8 mouse cellular contexts compared by ENCODE assay signal in the genomic region with DNA sequence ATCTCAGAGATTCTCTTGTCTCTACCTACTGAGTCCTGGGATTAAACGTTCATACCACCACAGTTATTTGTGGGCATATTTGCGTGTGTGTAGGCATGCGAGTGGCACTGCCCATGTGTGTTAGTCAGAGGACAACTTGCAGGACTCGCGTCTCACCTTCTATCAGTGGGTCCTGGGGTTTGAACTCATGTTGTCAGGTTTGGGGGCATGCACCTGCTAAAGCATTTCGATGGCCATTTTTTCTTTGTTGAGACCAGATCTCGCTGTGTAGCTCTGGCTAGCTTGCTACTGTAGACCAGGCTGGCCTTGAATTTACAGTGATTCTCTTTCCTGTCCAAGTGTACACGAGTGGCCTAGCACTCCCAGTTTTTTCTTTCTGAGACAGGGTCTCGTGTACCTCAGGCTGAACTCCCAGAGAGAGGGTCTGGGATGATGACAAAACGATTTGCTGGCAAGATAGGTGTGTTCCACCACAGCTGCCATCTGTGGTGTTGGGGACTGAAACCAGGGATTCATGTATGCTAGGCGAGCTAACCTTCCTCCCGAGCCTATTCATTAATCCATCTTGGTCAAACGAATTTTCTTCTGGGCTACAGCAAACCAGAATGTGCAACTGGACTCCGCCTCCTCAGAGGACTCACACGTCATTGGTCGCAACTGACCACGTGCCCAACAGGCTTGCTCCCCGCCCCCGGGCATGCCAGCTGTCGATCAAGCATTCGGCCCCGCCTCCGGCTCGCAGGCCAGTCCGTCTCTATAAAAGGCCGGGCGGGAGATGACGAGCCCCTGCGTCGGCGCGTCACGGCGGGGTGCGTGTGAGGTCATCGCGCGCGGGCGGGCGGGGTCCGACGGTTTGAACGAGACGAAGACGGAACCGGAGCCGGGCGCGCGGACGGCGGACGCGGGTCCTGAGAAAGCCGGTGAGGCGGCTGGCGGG. TPM values are rescaled to one million over a fixed set of nuclear protein-coding genes. Genes with fewer than 3 reads are reported as not detected.
DNase-seq lines count a peak whose midpoint lies in the region; ATAC-seq and TF ChIP-seq lines count a peak whose summit lies in the region.

Gene Mapre1 (plus strand): TSS at position 775 of the 937 bp plus-strand sequence.

- H3K27ac ChIP-seq in forebrain, embryonic 12.5 days: peak within 1 kb of the TSS; percentile 90
- peak within 1 kb of the TSS; percentile 92 for H3K27ac ChIP-seq in heart, postnatal 0 days (ENCODE audit: low read depth)
- H3K27ac ChIP-seq in liver, embryonic 16.5 days (ENCODE audit: low read length): peak within 1 kb of the TSS; percentile 92
- H3K27ac ChIP-seq in neural tube, embryonic 13.5 days (replicated peaks): peak within 1 kb of the TSS; percentile 95
- peak within 1 kb of the TSS; percentile 91 for H3K27ac ChIP-seq in testis, adult 2 months (ENCODE audit: control insufficient read depth, insufficient read depth, low read depth, low read length)

- peaks cover 37% of the 10 kb centered on the region for H3K4me1 ChIP-seq in E14TG2a.4 (replicated peaks; ENCODE audit: low read depth, low read length)
- H3K4me1 ChIP-seq in forebrain, embryonic 12.5 days: peaks cover 30% of the 10 kb centered on the region
- peaks cover 40% of the 10 kb centered on the region for H3K4me1 ChIP-seq in heart, postnatal 0 days (ENCODE audit: control insufficient read depth, insufficient read depth)
- H3K4me1 ChIP-seq in liver, embryonic 16.5 days (ENCODE audit: control insufficient read depth, low read depth, low read length): peaks cover 25% of the 10 kb centered on the region
- peaks cover 44% of the 10 kb centered on the region for H3K4me1 ChIP-seq in neural tube, embryonic 13.5 days (replicated peaks)
- peaks cover 7% of the 10 kb centered on the region for H3K4me1 ChIP-seq in testis, adult 2 months (ENCODE audit: control insufficient read depth, insufficient read depth, low read length)

- no peaks in the 10 kb centered on the region for H3K9me3 ChIP-seq in E14TG2a.4 (ENCODE audit: low read length)
- H3K9me3 ChIP-seq in forebrain, embryonic 12.5 days: no peaks in the 10 kb centered on the region
- H3K9me3 ChIP-seq in heart, postnatal 0 days (replicated peaks; ENCODE audit: control insufficient read depth, low read length): no peaks in the 10 kb centered on the region
- H3K9me3 ChIP-seq in liver, embryonic 16.5 days (replicated peaks; ENCODE audit: control insufficient read depth, low read length): no peaks in the 10 kb centered on the region
- no peaks in the 10 kb centered on the region for H3K9me3 ChIP-seq in neural tube, embryonic 13.5 days

- peak; percentile 49 for TF ChIP-seq POLR2A in testis, adult 2 months (IDR thresholded peaks at IDR 0.05; ENCODE audit: control insufficient read depth, low read depth, low read length)

- H3K4me2 ChIP-seq in forebrain, embryonic 12.5 days: peak within 1 kb of the TSS; percentile 88
- peak within 1 kb of the TSS; percentile 88 for H3K4me2 ChIP-seq in heart, postnatal 0 days (ENCODE audit: low read depth, low read length)
- peak within 1 kb of the TSS; percentile 82 for H3K4me2 ChIP-seq in liver, embryonic 16.5 days (ENCODE audit: low read depth, low read length)
- H3K4me2 ChIP-seq in neural tube, embryonic 13.5 days: peak within 1 kb of the TSS; percentile 80

- peak within 1 kb of the TSS; percentile 89 for H3K4me3 ChIP-seq in E14TG2a.4 (replicated peaks; ENCODE audit: low read length)
- peak within 1 kb of the TSS; percentile 85 for H3K4me3 ChIP-seq in forebrain, embryonic 12.5 days (replicated peaks)
- H3K4me3 ChIP-seq in heart, postnatal 0 days (ENCODE audit: low read depth, low read length): peak within 1 kb of the TSS; percentile 78
- peak within 1 kb of the TSS; percentile 91 for H3K4me3 ChIP-seq in liver, embryonic 16.5 days (ENCODE audit: low read depth, low read length)
- peak within 1 kb of the TSS; percentile 81 for H3K4me3 ChIP-seq in neural tube, embryonic 13.5 days
- peak within 1 kb of the TSS; percentile 92 for H3K4me3 ChIP-seq in testis, adult 2 months (ENCODE audit: control insufficient read depth, low read depth, low read length)

- H3K36me3 ChIP-seq in E14TG2a.4 (ENCODE audit: insufficient read depth, low read length): peaks cover 14% of the 10 kb centered on the region
- H3K36me3 ChIP-seq in forebrain, embryonic 12.5 days (replicated peaks): peaks cover 6% of the 10 kb centered on the region; the same call in 1 of the 2 replicates
- no peaks in the 10 kb centered on the region for H3K36me3 ChIP-seq in heart, postnatal 0 days (replicated peaks; ENCODE audit: control insufficient read depth, insufficient read depth, low read length)
- H3K36me3 ChIP-seq in liver, embryonic 16.5 days (ENCODE audit: control insufficient read depth, insufficient read depth): no peaks in the 10 kb centered on the region
- no peaks in the 10 kb centered on the region for H3K36me3 ChIP-seq in neural tube, embryonic 13.5 days
- no peaks in the 10 kb centered on the region for H3K36me3 ChIP-seq in testis, adult 2 months (ENCODE audit: control insufficient read depth, insufficient read depth, low read length)

- TF ChIP-seq EP300 in heart, postnatal 0 days (IDR thresholded peaks at IDR 0.05; ENCODE audit: low read depth): no peak

- WGBS in forebrain, embryonic 12.5 days: 11% methylated on average over 58 of the region's 58 CpGs
- WGBS in heart, postnatal 0 days: 10% methylated on average over 58 of the region's 58 CpGs
- WGBS in liver, embryonic 16.5 days (ENCODE audit: insufficient replicate concordance): 9% methylated on average over 57 of the region's 58 CpGs
- 11% methylated on average over 57 of the region's 58 CpGs for WGBS in neural tube, embryonic 13.5 days

- H3K27me3 ChIP-seq in E14TG2a.4 (ENCODE audit: insufficient read depth, low read length): 0 out of 2 replicates have a peak, but pooled peaks cover 3% of the 10 kb centered on the region
- H3K27me3 ChIP-seq in forebrain, embryonic 12.5 days: no peaks in the 10 kb centered on the region
- H3K27me3 ChIP-seq in heart, postnatal 0 days (ENCODE audit: control insufficient read depth, insufficient read depth, low read length): no peaks in the 10 kb centered on the region
- no peaks in the 10 kb centered on the region for H3K27me3 ChIP-seq in liver, embryonic 16.5 days (ENCODE audit: control insufficient read depth, insufficient read depth, low read depth, low read length)
- no peaks in the 10 kb centered on the region for H3K27me3 ChIP-seq in neural tube, embryonic 13.5 days
- H3K27me3 ChIP-seq in testis, adult 2 months (ENCODE audit: control insufficient read depth, insufficient read depth, low read length): no peaks in the 10 kb centered on the region

- H3K9ac ChIP-seq in forebrain, embryonic 12.5 days: peak within 1 kb of the TSS; percentile 93
- H3K9ac ChIP-seq in heart, postnatal 0 days (replicated peaks; ENCODE audit: low read depth, low read length): peak within 1 kb of the TSS; percentile 82
- H3K9ac ChIP-seq in liver, embryonic 16.5 days (ENCODE audit: low read depth, low read length): peak within 1 kb of the TSS; percentile 97
- peak within 1 kb of the TSS; percentile 91 for H3K9ac ChIP-seq in neural tube, embryonic 13.5 days

- TF ChIP-seq CTCF in E14TG2a.4 (conservative IDR thresholded peaks at IDR 0.05; ENCODE audit: low read length): no peak
- peak; percentile 8; the same call in 1 of the 2 replicates for TF ChIP-seq CTCF in heart, postnatal 0 days (IDR thresholded peaks at IDR 0.05; ENCODE audit: low read depth)
- TF ChIP-seq CTCF in testis, adult 2 months (IDR thresholded peaks at IDR 0.05; ENCODE audit: control insufficient read depth, insufficient read depth, insufficient replicate concordance, low read depth, low read length): no peak

- peak; percentile 99 for DNase-seq in c-Kit-positive CD71-positive TER-119-positive erythroid progenitor cells, embryonic 14.5 days (ENCODE audit: low spot score)
- DNase-seq in heart, postnatal 0 days (ENCODE audit: low spot score): peak; percentile 99
- DNase-seq in kidney, postnatal 4 days: peak; percentile 100

- peak; percentile 99 for ATAC-seq in forebrain, embryonic 12.5 days (ENCODE audit: low FRiP score)
- peak; percentile 98 for ATAC-seq in heart, postnatal 0 days (ENCODE audit: insufficient read depth, low read depth)
- peak; percentile 97 for ATAC-seq in liver, embryonic 16.5 days (ENCODE audit: low read depth)
- peak; percentile 95 for ATAC-seq in neural tube, embryonic 13.5 days (ENCODE audit: low read depth)

RNA-seq across cellular contexts. Expression of gene Mapre1, which starts in this region (rescaled TPM):
- 385 and 409 TPM in 2 replicates for polyA plus RNA-seq in forebrain, embryonic 12.5 days (2016; fragmentation: Nextera tagmentation; extraction: Ambion mirVana)
- 36.8 and 49.4 TPM in 2 replicates for total RNA-seq in heart, postnatal 0 days (2014; rRNA removed; ENCODE audit: low replicate concordance)
- 201 and 208 TPM in 2 replicates for polyA plus RNA-seq in heart, postnatal 0 days (2015; fragmentation: Nextera tagmentation; extraction: Ambion mirVana)
- polyA plus RNA-seq in liver, embryonic 16.5 days (2015; fragmentation: Nextera tagmentation; extraction: Ambion mirVana): 91.6 and 102 TPM in 2 replicates
- polyA plus RNA-seq in neural tube, embryonic 13.5 days (2015; fragmentation: Nextera tagmentation; extraction: Ambion mirVana): 395 and 425 TPM in 2 replicates
- polyA plus RNA-seq in testis, adult 2 months (2012; rRNA removed): 6.3 and 8.2 TPM in 2 replicates

Comparison
In these comparisons a context has a peak if more than half of its experiments do, and no peak if none do; other contexts are left out.
1. Peak in every context shown above with its lines: DNase-seq, ATAC-seq, H3K4me3 ChIP-seq and H3K27ac ChIP-seq.
2. RNA of gene Mapre1 (polyA plus RNA-seq): 395 to 425 TPM in neural tube, embryonic 13.5 days, 385 to 409 TPM in forebrain, embryonic 12.5 days, 201 to 208 TPM in heart, postnatal 0 days and 91.6 to 102 TPM in liver, embryonic 16.5 days; 6.3 to 8.2 TPM in testis, adult 2 months; every median in the first group is over 10 times any median in the second.